Mouse (Mus musculus) ES-E14 (cell line): Measurements from ENCODE around the gene Mtf2. TPM values are rescaled to one million over a fixed set of nuclear protein-coding genes. Genes with fewer than 3 reads are reported as not detected.

Experiments
- DNase-seq: peaks from one replicate; pipeline ENCODE4 v3.0.0-alpha.2; 2013; ENCODE audit warnings: low read depth, low spot score
- H3K27ac ChIP-seq: 2 replicates; pipeline ENCODE4 v1.5.1; 2012; ENCODE audit warnings: low read depth, mild to moderate bottlenecking, low read length, moderate library complexity, mixed read lengths; ENCODE audit not compliant: poor library complexity, insufficient read depth, severe bottlenecking
- H3K36me3 ChIP-seq: 2 replicates; pipeline ENCODE4 v1.6.1; 2012; ENCODE audit warnings: mild to moderate bottlenecking, low read length, moderate library complexity, mixed read lengths; ENCODE audit not compliant: control insufficient read depth, poor library complexity, insufficient read depth, severe bottlenecking
- H3K4me1 ChIP-seq, 2 experiments: fragments of 150-350 bp in 1 of 2; sonication (generic) in 1 of 2; 2 replicates each; pipeline ENCODE4 v1.6.1; 2012; ENCODE audit warnings: low read length in 2 of 2, mild to moderate bottlenecking in 1 of 2, mixed read lengths in 1 of 2; ENCODE audit not compliant: control insufficient read depth in 2 of 2, insufficient read depth in 2 of 2, poor library complexity in 1 of 2
- H3K4me3 ChIP-seq, 2 experiments: fragments of 150-350 bp in 1 of 2; sonication (generic) in 1 of 2; 2 replicates each; pipeline ENCODE4 v1.5.1; 2012; ENCODE audit warnings: low read length in 2 of 2, low read depth in 1 of 2, mild to moderate bottlenecking in 1 of 2, mixed read lengths in 1 of 2; ENCODE audit not compliant: insufficient read depth in 1 of 2, poor library complexity in 1 of 2, severe bottlenecking in 1 of 2
- H3K9ac ChIP-seq: 2 replicates; pipeline ENCODE4 v1.6.1; 2012; ENCODE audit warnings: low read depth, mild to moderate bottlenecking, low read length, mixed read lengths; ENCODE audit not compliant: poor library complexity, insufficient read depth, severe bottlenecking
- H3K9me3 ChIP-seq: fragments of 150-350 bp; sonication (generic); 2 replicates; pipeline ENCODE4 v1.6.1; 2012; ENCODE audit warnings: low read depth, mild to moderate bottlenecking, low read length; ENCODE audit not compliant: control insufficient read depth, insufficient read depth
- CHD2 ChIP-seq: IDR thresholded peaks from 2 replicates; pipeline ENCODE4 v1.6.1; 2014; ENCODE audit warnings: mild to moderate bottlenecking, low read depth, low read length, inconsistent platforms
- HCFC1 ChIP-seq: IDR thresholded peaks from 2 replicates; pipeline ENCODE4 v1.6.1; 2012; ENCODE audit warnings: low read length, inconsistent platforms, borderline replicate concordance; ENCODE audit not compliant: insufficient read depth
- MAFK ChIP-seq: IDR thresholded peaks from 2 replicates; pipeline ENCODE4 v1.6.1; 2014; ENCODE audit warnings: mild to moderate bottlenecking, low read depth, low read length, inconsistent platforms; ENCODE audit not compliant: insufficient read depth
- ZC3H11A ChIP-seq: IDR thresholded peaks from 2 replicates; pipeline ENCODE4 v1.6.1; 2012; ENCODE audit warnings: low read depth, mild to moderate bottlenecking, inconsistent platforms, low read length, borderline replicate concordance
- ZNF384 ChIP-seq: IDR thresholded peaks from 2 replicates; pipeline ENCODE4 v1.6.1; 2012; ENCODE audit warnings: low read depth, low read length, inconsistent platforms
- in situ Hi-C, 2 experiments: fragments of 600-800 bp; cut with MboI; formaldehyde crosslinking; loops; one replicate each; pipeline ENCODE4 v1.15.1; 2025; ENCODE audit warnings: low sequenced_read_pairs in 2 of 2, inconsistent platforms in 1 of 2; ENCODE audit not compliant: unreplicated experiment in 2 of 2
- total RNA-seq: library from RNA; depleted of rRNA; stranded (reverse); fragments of 300-350 nt; gene quantifications from 2 replicates; pipeline ENCODE4 v1.2.3, GENCODE M21; 2012

The Mtf2 gene
- total RNA-seq, 1 experiment, result 242 TPM

DNA sequence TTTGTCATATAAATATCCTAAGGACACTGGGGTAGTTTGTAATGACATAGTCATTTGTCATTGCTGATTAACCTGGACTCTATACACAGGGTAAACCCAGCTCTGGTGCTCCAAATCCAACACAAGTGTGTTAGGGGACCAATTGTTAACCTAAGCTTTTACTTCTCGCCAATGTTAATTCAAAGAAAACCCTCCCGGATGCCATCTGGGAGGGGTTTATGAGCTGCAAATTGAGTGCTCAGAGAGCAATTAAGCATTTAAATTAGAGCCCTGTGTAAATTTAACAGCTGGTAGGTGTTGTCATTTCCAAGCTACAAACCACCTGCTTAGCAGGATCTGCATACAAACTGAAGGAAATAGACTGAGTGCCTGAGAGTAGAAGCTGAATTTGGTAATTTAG lies 30.0 kb upstream of the Mtf2 start:
- no peaks in the 10 kb centered on the region; a peak in 1 of 4 replicates for H3K4me1 ChIP-seq

DNA sequence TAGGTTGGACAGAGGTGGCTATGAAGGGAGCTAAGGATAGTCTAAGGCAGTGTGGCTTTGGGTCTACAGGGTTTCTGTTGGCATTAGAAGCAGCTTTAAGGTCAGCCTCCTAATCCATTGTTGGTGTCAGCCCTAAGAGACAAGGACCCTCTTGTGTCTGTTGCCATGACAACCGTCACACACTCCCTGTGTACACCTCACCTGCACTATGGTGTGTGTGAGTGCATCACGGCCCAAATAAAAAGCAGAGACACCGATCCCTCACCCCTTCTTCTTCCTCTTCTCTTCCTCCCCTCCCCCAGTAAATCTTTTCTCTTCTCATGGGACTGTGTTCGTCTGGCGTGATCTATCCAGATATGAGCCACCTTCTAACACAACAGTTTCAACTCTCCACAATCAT lies 23.4 kb upstream of the Mtf2 start:
- H3K9me3 ChIP-seq, result no peaks in the 10 kb centered on the region
- no peak for DNase-seq
- H3K9ac ChIP-seq, result no peak overlapping the region
- H3K4me3 ChIP-seq, result no peak overlapping the region
- H3K36me3 ChIP-seq, result no peaks in the 10 kb centered on the region
- TF ChIP-seq ZNF384 (no peak), CHD2 (no peak), ZC3H11A (no peak), HCFC1 (no peak)
- H3K4me1 ChIP-seq, result peaks cover 2 to 4% of the 10 kb centered on the region in 2 experiments; a peak in 3 of 4 replicates
- H3K27ac ChIP-seq, result no peak overlapping the region
- in situ Hi-C loops, result no loop called here

More for the DNA sequence above, 30.0 kb upstream of the Mtf2 start:
- Histone ChIP-seq H3K4me3 (no peak overlapping the region), H3K9me3 (no peaks in the 10 kb centered on the region), H3K9ac (no peak overlapping the region), H3K27ac (no peak overlapping the region), H3K36me3 (no peaks in the 10 kb centered on the region)
- no peak for TF ChIP-seq HCFC1
- no peak for TF ChIP-seq ZC3H11A
- no peak for TF ChIP-seq ZNF384
- no peak for TF ChIP-seq MAFK
- no peak for TF ChIP-seq CHD2
- in situ Hi-C loops, result loop anchor here in 1 of 2 experiments (10.0 kb wide), 1 partner anchor 139 kb away; no protein-coding TSS in a partner anchor
- no peak for DNase-seq

DNA sequence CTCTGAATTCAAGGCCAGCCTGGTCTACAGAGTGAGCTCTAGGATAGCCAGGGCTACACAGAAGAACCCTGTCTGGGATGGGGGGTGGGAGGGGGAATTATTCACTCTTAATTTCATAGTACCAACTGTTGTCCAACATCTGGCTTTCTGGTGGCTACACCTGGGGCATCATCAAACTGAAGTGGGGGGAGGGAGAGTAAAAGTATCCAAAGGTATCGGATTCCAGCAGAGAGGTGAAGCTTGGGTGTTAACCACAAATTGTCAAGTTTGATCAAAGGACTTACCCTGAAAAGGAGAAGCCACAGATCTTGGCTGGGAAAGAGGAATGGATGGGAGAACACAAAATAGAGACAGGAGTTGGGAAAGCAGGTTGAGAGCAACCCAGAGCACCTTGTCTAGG lies 21.6 kb upstream of the Mtf2 start:
- DNase-seq, result no peak
- no peak overlapping the region for H3K9ac ChIP-seq
- TF ChIP-seq HCFC1 (no peak), MAFK (no peak), CHD2 (no peak), ZNF384 (no peak), ZC3H11A (no peak)

DNA sequence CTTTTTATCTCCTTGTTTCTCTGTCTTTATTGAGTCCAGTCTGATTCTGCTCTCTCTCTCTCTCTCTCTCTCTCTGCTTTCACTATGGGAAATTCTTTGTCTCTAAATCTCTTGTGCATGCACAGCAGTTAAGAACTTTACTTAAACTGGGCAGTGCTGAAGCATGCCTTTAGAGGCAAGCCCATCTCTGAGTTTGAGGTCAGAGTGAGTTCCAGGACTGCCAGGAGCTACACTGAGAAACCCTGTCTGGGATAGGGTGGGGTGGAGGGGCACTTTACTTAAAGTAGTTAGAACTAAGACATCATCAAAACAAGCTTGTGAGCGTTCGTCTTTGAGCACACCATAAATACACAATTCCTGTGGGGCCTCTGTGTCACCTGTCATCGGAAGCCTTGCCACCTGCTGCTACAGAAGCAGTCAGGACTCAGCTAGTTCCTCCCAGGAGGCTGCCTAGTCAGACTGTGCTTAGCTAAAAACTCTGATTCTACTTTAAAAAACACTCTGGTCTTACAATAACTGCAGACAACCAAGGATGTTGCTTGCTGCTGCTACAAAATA lies 15.7 kb upstream of the Mtf2 start:
- TF ChIP-seq HCFC1 (no peak), MAFK (no peak), ZNF384 (no peak), ZC3H11A (no peak), CHD2 (no peak)
- H3K27ac ChIP-seq, result no peak overlapping the region
- peaks cover 5 to 12% of the 10 kb centered on the region in 2 experiments; a peak in 3 of 4 replicates for H3K4me1 ChIP-seq
- DNase-seq, result no peak
- H3K36me3 ChIP-seq, result no peaks in the 10 kb centered on the region
- in situ Hi-C loops, result no loop called here
- no peak overlapping the region for H3K4me3 ChIP-seq
- H3K9me3 ChIP-seq, result no peaks in the 10 kb centered on the region
- no peak overlapping the region for H3K9ac ChIP-seq

More for the DNA sequence above, 21.6 kb upstream of the Mtf2 start:
- no peaks in the 10 kb centered on the region for H3K36me3 ChIP-seq
- H3K27ac ChIP-seq, result no peak overlapping the region; the same call in 1 of the 2 replicates
- H3K4me3 ChIP-seq, result no peak overlapping the region
- H3K4me1 ChIP-seq, result peaks cover 2 to 4% of the 10 kb centered on the region in 2 experiments; a peak in 3 of 4 replicates
- in situ Hi-C loops, result no loop called here
- no peaks in the 10 kb centered on the region for H3K9me3 ChIP-seq
